Mouse (Mus musculus): ENCODE measurements around the gene Slc35d2. TPM values are rescaled to one million over a fixed set of nuclear protein-coding genes. Genes with fewer than 3 reads are reported as not detected.

The Slc35d2 gene
- polyA plus RNA-seq, 1 experiment = 6.3 TPM

DNA sequence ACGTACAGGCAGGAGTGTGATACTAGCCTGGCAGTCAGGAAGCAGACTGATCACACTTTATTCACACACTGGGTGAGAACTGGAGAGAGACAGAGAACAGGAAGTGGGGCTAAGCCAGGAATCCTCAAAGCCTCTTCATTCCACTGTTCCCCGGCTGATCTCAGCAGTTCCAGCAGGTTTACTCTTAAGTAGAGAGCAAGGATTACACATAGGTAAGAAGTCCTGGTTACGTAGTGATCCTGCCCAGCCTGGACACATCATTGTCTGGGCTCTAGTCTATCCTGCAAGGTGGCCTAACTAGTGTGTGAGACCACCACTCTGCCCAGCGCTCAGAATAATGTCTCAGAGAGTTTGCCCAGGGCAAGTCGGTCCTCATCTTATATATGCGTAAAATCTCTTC, 36.4 kb downstream of the Slc35d2 start:
- H3K27ac ChIP-seq (ENCODE audit: insufficient read depth, low read length) = no peak overlapping the region
- no peak overlapping the region for H3K4me3 ChIP-seq (ENCODE audit: low read depth, low read length)
- no peaks in the 10 kb centered on the region for H3K4me1 ChIP-seq (ENCODE audit: control insufficient read depth, insufficient read depth, low read length)
- no peaks in the 10 kb centered on the region for H3K27me3 ChIP-seq (ENCODE audit: control insufficient read depth, insufficient read depth, low read length, poor library complexity, severe bottlenecking)
- H3K36me3 ChIP-seq (ENCODE audit: control insufficient read depth, insufficient read depth, low read length, poor library complexity, severe bottlenecking) = no peaks in the 10 kb centered on the region
- TF ChIP-seq POLR2A (IDR thresholded peaks at IDR 0.05; ENCODE audit: insufficient read depth, low read length) = no peak
- no peak for TF ChIP-seq CTCF (IDR thresholded peaks at IDR 0.05; ENCODE audit: low read depth, low read length)
- no peak for TF ChIP-seq EP300 (IDR thresholded peaks at IDR 0.05; ENCODE audit: insufficient read depth, low read depth, low read length)
- no peaks in the 10 kb centered on the region for H3K9me3 ChIP-seq (replicated peaks; ENCODE audit: control insufficient read depth, insufficient read depth, low read length, poor library complexity, severe bottlenecking)
- no peak overlapping the region for H3K9ac ChIP-seq (ENCODE audit: low read depth, poor library complexity, severe bottlenecking)

DNA sequence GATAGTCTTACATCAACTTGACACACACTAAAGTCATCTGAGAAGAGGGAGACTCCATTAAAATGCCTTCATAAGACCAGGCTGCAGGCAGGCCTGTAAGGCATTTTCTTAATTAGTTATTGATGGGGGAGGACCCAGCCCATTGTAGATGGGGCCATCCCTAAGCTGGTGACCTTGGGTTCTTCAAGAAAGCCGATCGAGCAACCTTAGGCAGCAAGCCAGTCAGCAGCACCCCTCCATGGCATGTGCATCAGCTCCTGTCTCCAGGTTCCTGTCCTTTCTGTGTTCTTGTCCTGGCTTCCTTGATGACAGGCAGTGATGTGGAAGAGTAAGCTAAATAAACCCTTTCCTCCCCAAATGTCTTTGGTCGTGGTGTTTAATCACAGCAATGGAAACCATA, 37.0 kb downstream of the Slc35d2 start:
- no peaks in the 10 kb centered on the region for H3K4me1 ChIP-seq (ENCODE audit: control insufficient read depth, insufficient read depth, low read length)
- no peaks in the 10 kb centered on the region for H3K36me3 ChIP-seq (ENCODE audit: control insufficient read depth, insufficient read depth, low read length, poor library complexity, severe bottlenecking)
- H3K27me3 ChIP-seq (ENCODE audit: control insufficient read depth, insufficient read depth, low read length, poor library complexity, severe bottlenecking) = no peaks in the 10 kb centered on the region
- H3K4me3 ChIP-seq (ENCODE audit: low read depth, low read length) = no peak overlapping the region
- no peak overlapping the region for H3K9ac ChIP-seq (ENCODE audit: low read depth, poor library complexity, severe bottlenecking)
- no peaks in the 10 kb centered on the region for H3K9me3 ChIP-seq (replicated peaks; ENCODE audit: control insufficient read depth, insufficient read depth, low read length, poor library complexity, severe bottlenecking)
- H3K27ac ChIP-seq (ENCODE audit: insufficient read depth, low read length) = no peak overlapping the region
- TF ChIP-seq POLR2A (IDR thresholded peaks at IDR 0.05; ENCODE audit: insufficient read depth, low read length) (no peak), CTCF (IDR thresholded peaks at IDR 0.05; ENCODE audit: low read depth, low read length) (no peak), EP300 (IDR thresholded peaks at IDR 0.05; ENCODE audit: insufficient read depth, low read depth, low read length) (no peak)

DNA sequence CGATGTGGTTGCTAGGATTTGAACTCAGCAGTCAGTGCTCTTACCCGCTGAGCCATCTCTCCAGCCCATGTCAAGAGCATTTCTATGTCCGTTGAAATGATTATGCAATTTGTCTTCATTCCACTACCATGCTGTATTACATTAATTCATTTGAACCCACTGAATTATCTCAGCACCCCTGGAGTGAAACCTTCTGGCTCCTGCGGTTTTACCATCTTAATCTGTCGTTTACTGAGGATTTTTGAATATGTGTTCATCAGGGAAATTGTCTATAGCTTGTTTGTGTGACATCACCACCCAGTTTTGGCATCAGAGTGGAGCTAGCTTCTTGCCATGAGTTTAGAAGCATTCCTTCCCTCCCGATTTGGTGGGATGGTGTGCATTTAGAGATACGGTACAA, 38.2 kb downstream of the Slc35d2 start:
- Histone ChIP-seq H3K9ac (ENCODE audit: low read depth, poor library complexity, severe bottlenecking) (no peak overlapping the region), H3K27ac (ENCODE audit: insufficient read depth, low read length) (no peak overlapping the region), H3K4me3 (ENCODE audit: low read depth, low read length) (no peak overlapping the region), H3K4me1 (ENCODE audit: control insufficient read depth, insufficient read depth, low read length) (no peaks in the 10 kb centered on the region), H3K36me3 (ENCODE audit: control insufficient read depth, insufficient read depth, low read length, poor library complexity, severe bottlenecking) (no peaks in the 10 kb centered on the region), H3K27me3 (ENCODE audit: control insufficient read depth, insufficient read depth, low read length, poor library complexity, severe bottlenecking) (no peaks in the 10 kb centered on the region), H3K9me3 (replicated peaks; ENCODE audit: control insufficient read depth, insufficient read depth, low read length, poor library complexity, severe bottlenecking) (no peaks in the 10 kb centered on the region)
- TF ChIP-seq POLR2A (IDR thresholded peaks at IDR 0.05; ENCODE audit: insufficient read depth, low read length) (no peak), CTCF (IDR thresholded peaks at IDR 0.05; ENCODE audit: low read depth, low read length) (no peak), EP300 (IDR thresholded peaks at IDR 0.05; ENCODE audit: insufficient read depth, low read depth, low read length) (no peak)

DNA sequence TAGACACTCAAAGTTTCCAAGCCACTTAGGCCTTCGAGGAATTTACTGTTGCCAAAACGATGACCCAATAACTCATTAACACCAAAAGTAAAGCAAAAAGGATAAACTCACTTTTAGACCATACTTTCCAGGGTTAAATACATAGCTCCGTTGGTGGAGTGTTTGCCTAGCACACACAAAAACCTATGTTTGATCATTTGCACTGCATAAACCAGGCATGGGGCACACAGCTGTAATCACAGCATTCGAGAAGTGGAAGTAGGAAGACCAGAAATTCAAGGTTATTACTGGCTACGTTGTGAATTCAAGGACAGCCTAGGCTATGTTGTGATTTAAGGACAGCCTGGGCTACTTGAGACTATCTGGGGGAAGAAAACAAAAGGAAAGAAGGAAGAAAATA, 38.9 kb downstream of the Slc35d2 start:
- no peak overlapping the region for H3K4me3 ChIP-seq (ENCODE audit: low read depth, low read length)
- no peak overlapping the region for H3K27ac ChIP-seq (ENCODE audit: insufficient read depth, low read length)
- H3K27me3 ChIP-seq (ENCODE audit: control insufficient read depth, insufficient read depth, low read length, poor library complexity, severe bottlenecking) = no peaks in the 10 kb centered on the region
- no peak overlapping the region for H3K9ac ChIP-seq (ENCODE audit: low read depth, poor library complexity, severe bottlenecking)
- TF ChIP-seq POLR2A (IDR thresholded peaks at IDR 0.05; ENCODE audit: insufficient read depth, low read length) (no peak), EP300 (IDR thresholded peaks at IDR 0.05; ENCODE audit: insufficient read depth, low read depth, low read length) (no peak), CTCF (IDR thresholded peaks at IDR 0.05; ENCODE audit: low read depth, low read length) (no peak)
- no peaks in the 10 kb centered on the region for H3K4me1 ChIP-seq (ENCODE audit: control insufficient read depth, insufficient read depth, low read length)
- H3K9me3 ChIP-seq (replicated peaks; ENCODE audit: control insufficient read depth, insufficient read depth, low read length, poor library complexity, severe bottlenecking) = no peaks in the 10 kb centered on the region
- H3K36me3 ChIP-seq (ENCODE audit: control insufficient read depth, insufficient read depth, low read length, poor library complexity, severe bottlenecking) = no peaks in the 10 kb centered on the region

DNA sequence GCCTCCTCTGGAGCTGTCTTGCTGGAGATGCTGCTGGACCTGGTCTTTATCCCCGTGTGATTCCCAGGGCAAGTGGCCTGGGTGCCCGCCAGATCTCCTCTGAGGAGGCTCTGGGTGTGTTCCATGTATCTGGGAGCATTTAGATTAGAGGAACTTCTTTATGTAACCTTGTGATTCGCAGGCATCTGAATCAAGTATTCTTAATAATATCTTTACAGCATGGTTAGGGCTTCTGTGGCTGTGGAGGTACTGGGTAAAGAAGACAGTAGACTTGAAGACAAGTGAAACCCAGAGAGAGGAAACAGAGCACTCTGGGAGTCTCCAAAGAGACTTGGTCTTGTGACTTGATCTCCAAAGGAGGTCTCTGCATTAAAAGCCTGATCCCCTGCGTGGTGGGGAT, 40.0 kb downstream of the Slc35d2 start, which contains the start of gene Hsd17b3:
Hsd17b3 (minus strand) TSS at position 101 of the 400 bp plus-strand sequence.
- Histone ChIP-seq H3K9ac (ENCODE audit: low read depth, poor library complexity, severe bottlenecking) (no peak within 1 kb of the TSS), H3K27me3 (ENCODE audit: control insufficient read depth, insufficient read depth, low read length, poor library complexity, severe bottlenecking) (no peaks in the 10 kb centered on the region), H3K36me3 (ENCODE audit: control insufficient read depth, insufficient read depth, low read length, poor library complexity, severe bottlenecking) (no peaks in the 10 kb centered on the region), H3K4me1 (ENCODE audit: control insufficient read depth, insufficient read depth, low read length) (no peaks in the 10 kb centered on the region), H3K4me3 (ENCODE audit: low read depth, low read length) (no peak within 1 kb of the TSS), H3K27ac (ENCODE audit: insufficient read depth, low read length) (no peak within 1 kb of the TSS), H3K9me3 (replicated peaks; ENCODE audit: control insufficient read depth, insufficient read depth, low read length, poor library complexity, severe bottlenecking) (no peaks in the 10 kb centered on the region)
- no peak for TF ChIP-seq POLR2A (IDR thresholded peaks at IDR 0.05; ENCODE audit: insufficient read depth, low read length)
- no peak for TF ChIP-seq EP300 (IDR thresholded peaks at IDR 0.05; ENCODE audit: insufficient read depth, low read depth, low read length)
- TF ChIP-seq CTCF (IDR thresholded peaks at IDR 0.05; ENCODE audit: low read depth, low read length) = no peak

DNA sequence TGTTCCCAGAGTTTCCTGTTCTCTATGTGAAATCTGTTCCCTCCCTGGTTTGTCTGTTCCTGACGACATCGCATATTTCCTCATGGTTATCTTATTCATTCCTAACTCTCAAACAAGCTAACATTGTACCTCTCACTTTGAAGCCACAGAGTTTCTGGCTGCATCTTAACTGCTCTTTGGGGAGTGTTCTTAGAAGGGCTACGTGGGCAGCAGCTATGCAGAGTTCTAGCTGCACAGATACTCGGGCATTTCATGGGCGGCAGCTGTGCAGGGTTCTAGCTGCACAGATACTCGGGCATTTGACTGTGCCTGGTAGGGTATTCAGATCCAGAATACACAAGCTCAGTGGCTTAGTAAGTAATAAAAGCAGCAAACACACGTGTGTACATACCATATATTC, 41.1 kb downstream of the Slc35d2 start:
- Histone ChIP-seq H3K27me3 (ENCODE audit: control insufficient read depth, insufficient read depth, low read length, poor library complexity, severe bottlenecking) (no peaks in the 10 kb centered on the region), H3K36me3 (ENCODE audit: control insufficient read depth, insufficient read depth, low read length, poor library complexity, severe bottlenecking) (no peaks in the 10 kb centered on the region), H3K4me1 (ENCODE audit: control insufficient read depth, insufficient read depth, low read length) (no peaks in the 10 kb centered on the region), H3K9me3 (replicated peaks; ENCODE audit: control insufficient read depth, insufficient read depth, low read length, poor library complexity, severe bottlenecking) (no peaks in the 10 kb centered on the region), H3K27ac (ENCODE audit: insufficient read depth, low read length) (no peak overlapping the region), H3K9ac (ENCODE audit: low read depth, poor library complexity, severe bottlenecking) (no peak overlapping the region), H3K4me3 (ENCODE audit: low read depth, low read length) (no peak overlapping the region)
- no peak for TF ChIP-seq EP300 (IDR thresholded peaks at IDR 0.05; ENCODE audit: insufficient read depth, low read depth, low read length)
- TF ChIP-seq CTCF (IDR thresholded peaks at IDR 0.05; ENCODE audit: low read depth, low read length) = no peak
- TF ChIP-seq POLR2A (IDR thresholded peaks at IDR 0.05; ENCODE audit: insufficient read depth, low read length) = no peak
